Mouse (Mus musculus): ENCODE measurements around the gene Rnls. TPM values are rescaled to one million over a fixed set of nuclear protein-coding genes. Genes with fewer than 3 reads are reported as not detected.

Gene Rnls
- polyA plus RNA-seq, 1 experiment, result not detected

GRCm38 (mm10) chr19:33326706-33327641 lies 65.1 kb downstream of the Rnls start:
- no peak for TF ChIP-seq POLR2A (IDR thresholded peaks at IDR 0.05; ENCODE audit: borderline replicate concordance, control insufficient read depth, low read depth, low read length)
- TF ChIP-seq CTCF (IDR thresholded peaks at IDR 0.05; ENCODE audit: control insufficient read depth, insufficient read depth, low read length), result no peak
- WGBS, result 74% methylated on average over 4 of the region's 4 CpGs

GRCm38 (mm10) chr19:33318785-33319184 lies 73.3 kb downstream of the Rnls start:
- WGBS, result 57% methylated on average over 1 of the region's 1 CpGs
- no peak overlapping the region for H3K27ac ChIP-seq (ENCODE audit: control insufficient read depth, insufficient read depth, low read depth, low read length, poor library complexity)
- no peaks in the 10 kb centered on the region for H3K4me1 ChIP-seq (ENCODE audit: control insufficient read depth, insufficient read depth, low read length)
- no peak for TF ChIP-seq POLR2A (IDR thresholded peaks at IDR 0.05; ENCODE audit: borderline replicate concordance, control insufficient read depth, low read depth, low read length)
- TF ChIP-seq CTCF (IDR thresholded peaks at IDR 0.05; ENCODE audit: control insufficient read depth, insufficient read depth, low read length), result no peak
- no peak overlapping the region for H3K4me3 ChIP-seq (replicated peaks; ENCODE audit: control insufficient read depth, low read depth, low read length)

More at GRCm38 (mm10) chr19:33326706-33327641, 65.1 kb downstream of the Rnls start:
- no peak overlapping the region for H3K4me3 ChIP-seq (replicated peaks; ENCODE audit: control insufficient read depth, low read depth, low read length)
- no peaks in the 10 kb centered on the region for H3K4me1 ChIP-seq (ENCODE audit: control insufficient read depth, insufficient read depth, low read length)
- no peak overlapping the region for H3K27ac ChIP-seq (ENCODE audit: control insufficient read depth, insufficient read depth, low read depth, low read length, poor library complexity)

GRCm38 (mm10) chr19:33317130-33317529 lies 75.0 kb downstream of the Rnls start:
- H3K27ac ChIP-seq (ENCODE audit: control insufficient read depth, insufficient read depth, low read depth, low read length, poor library complexity), result no peak overlapping the region

GRCm38 (mm10) chr19:33299726-33300292 lies 92.3 kb downstream of the Rnls start:
- 80% methylated on average over 3 of the region's 3 CpGs for WGBS
- TF ChIP-seq POLR2A (IDR thresholded peaks at IDR 0.05; ENCODE audit: borderline replicate concordance, control insufficient read depth, low read depth, low read length) (no peak), CTCF (IDR thresholded peaks at IDR 0.05; ENCODE audit: control insufficient read depth, insufficient read depth, low read length) (no peak)
- H3K4me3 ChIP-seq (replicated peaks; ENCODE audit: control insufficient read depth, low read depth, low read length), result no peak overlapping the region
- H3K27ac ChIP-seq (ENCODE audit: control insufficient read depth, insufficient read depth, low read depth, low read length, poor library complexity), result no peak overlapping the region
- no peaks in the 10 kb centered on the region for H3K4me1 ChIP-seq (ENCODE audit: control insufficient read depth, insufficient read depth, low read length)

More at GRCm38 (mm10) chr19:33317130-33317529, 75.0 kb downstream of the Rnls start:
- Histone ChIP-seq H3K4me3 (replicated peaks; ENCODE audit: control insufficient read depth, low read depth, low read length) (no peak overlapping the region), H3K4me1 (ENCODE audit: control insufficient read depth, insufficient read depth, low read length) (no peaks in the 10 kb centered on the region)
- TF ChIP-seq POLR2A (IDR thresholded peaks at IDR 0.05; ENCODE audit: borderline replicate concordance, control insufficient read depth, low read depth, low read length) (no peak), CTCF (IDR thresholded peaks at IDR 0.05; ENCODE audit: control insufficient read depth, insufficient read depth, low read length) (no peak)
- WGBS, result 55% methylated on average over 4 of the region's 4 CpGs

- Histone ChIP-seq H3K27ac (ENCODE audit: control insufficient read depth, insufficient read depth, low read depth, low read length, poor library complexity) (no peak overlapping the region), H3K4me3 (replicated peaks; ENCODE audit: control insufficient read depth, low read depth, low read length) (no peak overlapping the region), H3K4me1 (ENCODE audit: control insufficient read depth, insufficient read depth, low read length) (no peaks in the 10 kb centered on the region)
- 79% methylated on average over 2 of the region's 2 CpGs for WGBS
- TF ChIP-seq CTCF (IDR thresholded peaks at IDR 0.05; ENCODE audit: control insufficient read depth, insufficient read depth, low read length) (no peak), POLR2A (IDR thresholded peaks at IDR 0.05; ENCODE audit: borderline replicate concordance, control insufficient read depth, low read depth, low read length) (no peak)
These were observed 95.8 kb downstream of the Rnls start for GRCm38 (mm10) chr19:33296338-33296737.

GRCm38 (mm10) chr19:33282985-33283384 lies 109.1 kb downstream of the Rnls start:
- 55% methylated on average over 3 of the region's 3 CpGs for WGBS
- no peak overlapping the region for H3K27ac ChIP-seq (ENCODE audit: control insufficient read depth, insufficient read depth, low read depth, low read length, poor library complexity)
- TF ChIP-seq CTCF (IDR thresholded peaks at IDR 0.05; ENCODE audit: control insufficient read depth, insufficient read depth, low read length) (no peak), POLR2A (IDR thresholded peaks at IDR 0.05; ENCODE audit: borderline replicate concordance, control insufficient read depth, low read depth, low read length) (no peak)
- no peak overlapping the region for H3K4me3 ChIP-seq (replicated peaks; ENCODE audit: control insufficient read depth, low read depth, low read length)
- H3K4me1 ChIP-seq (ENCODE audit: control insufficient read depth, insufficient read depth, low read length), result no peaks in the 10 kb centered on the region

- H3K4me1 ChIP-seq (ENCODE audit: control insufficient read depth, insufficient read depth, low read length), result no peaks in the 10 kb centered on the region
These were observed 115.7 kb downstream of the Rnls start for GRCm38 (mm10) chr19:33276421-33276820.

GRCm38 (mm10) chr19:33273676-33274075 lies 118.4 kb downstream of the Rnls start:
- H3K4me3 ChIP-seq (replicated peaks; ENCODE audit: control insufficient read depth, low read depth, low read length), result no peak overlapping the region
- TF ChIP-seq POLR2A (IDR thresholded peaks at IDR 0.05; ENCODE audit: borderline replicate concordance, control insufficient read depth, low read depth, low read length), result no peak
- no peak overlapping the region for H3K27ac ChIP-seq (ENCODE audit: control insufficient read depth, insufficient read depth, low read depth, low read length, poor library complexity)
- H3K4me1 ChIP-seq (ENCODE audit: control insufficient read depth, insufficient read depth, low read length), result no peaks in the 10 kb centered on the region
- 89% methylated on average over 1 of the region's 1 CpGs for WGBS

More at GRCm38 (mm10) chr19:33276421-33276820, 115.7 kb downstream of the Rnls start:
- 88% methylated on average over 1 of the region's 1 CpGs for WGBS
- no peak overlapping the region for H3K27ac ChIP-seq (ENCODE audit: control insufficient read depth, insufficient read depth, low read depth, low read length, poor library complexity)
- no peak for TF ChIP-seq CTCF (IDR thresholded peaks at IDR 0.05; ENCODE audit: control insufficient read depth, insufficient read depth, low read length)
- no peak for TF ChIP-seq POLR2A (IDR thresholded peaks at IDR 0.05; ENCODE audit: borderline replicate concordance, control insufficient read depth, low read depth, low read length)
- no peak overlapping the region for H3K4me3 ChIP-seq (replicated peaks; ENCODE audit: control insufficient read depth, low read depth, low read length)

All from bone marrow, adult 2 months (tissue).